Mouse (Mus musculus): Measurements from ENCODE around the gene Tec. TPM values are rescaled to one million over a fixed set of nuclear protein-coding genes. Genes with fewer than 3 reads are reported as not detected.

Tec gene
- 4.3 and 5.1 TPM in 2 replicates for polyA plus RNA-seq (2014; fragmentation: Nextera tagmentation; extraction: Ambion mirVana)

DNA sequence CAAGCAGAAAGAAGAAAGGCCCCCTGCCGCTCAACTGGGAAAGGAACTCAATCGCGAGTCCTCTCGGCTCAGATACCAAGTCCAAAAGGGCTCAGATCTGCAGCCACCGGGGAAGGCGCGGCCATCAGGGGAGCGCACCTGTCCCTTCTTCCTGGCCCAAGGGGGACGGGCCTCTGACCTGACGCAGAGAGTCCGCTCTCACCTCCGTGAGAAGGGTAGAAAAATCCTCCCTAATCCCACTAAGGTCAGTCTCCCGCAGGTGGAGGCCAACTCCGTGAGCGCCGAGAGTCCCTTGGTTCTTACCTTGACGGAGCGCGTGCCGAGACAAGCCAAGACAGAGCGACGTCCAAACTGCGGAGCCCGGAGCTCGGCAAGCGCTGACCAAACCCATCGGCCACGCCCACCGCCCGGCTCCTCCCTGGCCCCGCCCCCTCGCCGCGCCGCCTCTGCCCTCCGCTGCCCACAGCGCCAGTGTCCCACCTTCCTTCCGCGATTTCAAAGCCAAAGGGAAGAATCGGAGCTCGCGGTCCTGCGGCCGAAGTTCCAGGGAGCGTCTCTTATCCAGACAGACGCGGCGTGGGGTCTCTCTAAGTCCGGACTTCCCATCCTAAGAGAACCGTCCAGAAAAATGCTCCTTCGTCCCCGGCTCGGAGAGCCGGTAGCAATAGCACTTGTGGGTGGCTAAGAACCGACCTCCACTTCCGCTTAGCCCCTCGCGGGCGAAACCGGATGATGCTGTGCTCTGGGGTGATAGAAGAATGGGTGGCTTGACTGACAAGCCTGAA lies at the start of gene Tec:
Gene Tec (minus strand): TSS at position 393 of the 785 bp plus-strand sequence.
- H3K27me3 ChIP-seq (replicated peaks; ENCODE audit: control insufficient read depth, insufficient read depth, low read length), result peaks cover 18% of the 10 kb centered on the region
- DNase-seq (ENCODE audit: low spot score), result peak; percentile 75
- H3K9me3 ChIP-seq (replicated peaks; ENCODE audit: control insufficient read depth, low read length), result no peaks in the 10 kb centered on the region
- peak; percentile 96 for ATAC-seq
- peak within 1 kb of the TSS; percentile 52 for H3K9ac ChIP-seq (ENCODE audit: low read length)
- H3K27ac ChIP-seq (ENCODE audit: low read depth, low read length), result no peak within 1 kb of the TSS
- H3K36me3 ChIP-seq (ENCODE audit: control insufficient read depth, insufficient read depth, low read length), result no peaks in the 10 kb centered on the region
- H3K4me2 ChIP-seq (ENCODE audit: low read length), result peak within 1 kb of the TSS; percentile 79
- peak within 1 kb of the TSS; percentile 40 for H3K4me3 ChIP-seq (ENCODE audit: low read depth, low read length)
- under 1% methylated on average over 60 of the region's 60 CpGs for WGBS
- H3K4me1 ChIP-seq (ENCODE audit: control insufficient read depth, insufficient read depth, low read length), result peaks cover 7% of the 10 kb centered on the region; the same call in 1 of the 2 replicates

DNA sequence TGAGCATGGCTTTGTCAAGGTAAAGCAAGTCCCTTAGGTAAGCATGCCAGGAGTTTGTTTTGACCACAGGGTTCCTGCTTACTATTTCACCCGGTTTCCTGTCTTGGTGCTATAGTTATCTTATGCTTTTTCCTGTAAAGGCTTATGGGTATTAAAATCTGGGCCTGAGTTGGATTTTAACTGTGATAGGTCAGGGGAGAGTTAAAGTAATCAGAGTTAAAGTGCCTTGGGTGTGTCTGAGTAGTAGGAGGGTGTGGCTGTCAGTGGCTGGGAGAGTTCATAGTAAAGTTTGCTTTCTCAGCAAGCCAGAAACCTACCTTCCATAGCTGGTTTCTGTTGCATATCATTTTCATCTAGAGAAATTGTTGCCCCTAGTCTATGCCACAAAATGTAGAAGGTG lies 48.6 kb upstream of the Tec start:
- ATAC-seq, result no peak
- no peak for DNase-seq (ENCODE audit: low spot score)
- H3K9me3 ChIP-seq (replicated peaks; ENCODE audit: control insufficient read depth, low read length), result no peaks in the 10 kb centered on the region
- no peak overlapping the region for H3K27ac ChIP-seq (ENCODE audit: low read depth, low read length)
- H3K4me3 ChIP-seq (ENCODE audit: low read depth, low read length), result peak overlapping the region; percentile 93; the same call in 1 of the 2 replicates
- peak overlapping the region; percentile 64 for H3K4me2 ChIP-seq (ENCODE audit: low read length)
- peaks cover 21% of the 10 kb centered on the region for H3K4me1 ChIP-seq (ENCODE audit: control insufficient read depth, insufficient read depth, low read length)
- H3K36me3 ChIP-seq (ENCODE audit: control insufficient read depth, insufficient read depth, low read length), result no peaks in the 10 kb centered on the region
- H3K27me3 ChIP-seq (replicated peaks; ENCODE audit: control insufficient read depth, insufficient read depth, low read length), result no peaks in the 10 kb centered on the region
- 69% methylated on average over 1 of the region's 1 CpGs for WGBS
- H3K9ac ChIP-seq (ENCODE audit: low read length), result no peak overlapping the region; the same call in 1 of the 2 replicates

DNA sequence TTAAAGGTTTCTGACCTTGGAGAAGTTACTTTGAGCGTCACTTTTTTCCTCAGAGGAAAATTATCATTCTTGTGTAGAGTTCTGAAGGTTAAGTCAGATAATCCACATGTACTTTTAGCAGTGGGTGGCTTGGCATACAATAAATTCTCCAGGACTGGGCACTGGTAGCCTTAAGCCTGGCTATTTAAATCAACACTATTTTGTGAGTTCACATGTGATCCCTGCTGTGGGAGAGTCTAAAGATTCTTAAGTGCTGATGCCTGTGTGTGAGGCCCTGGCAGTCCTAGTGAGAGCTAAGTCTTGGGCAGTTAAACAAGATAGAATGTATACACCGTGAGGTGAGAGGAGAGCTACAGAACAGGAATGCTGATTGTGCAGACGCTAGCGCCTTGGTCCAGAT lies 47.8 kb upstream of the Tec start:
- Histone ChIP-seq H3K4me3 (ENCODE audit: low read depth, low read length) (peak overlapping the region; percentile 93), H3K4me1 (ENCODE audit: control insufficient read depth, insufficient read depth, low read length) (peaks cover 21% of the 10 kb centered on the region), H3K36me3 (ENCODE audit: control insufficient read depth, insufficient read depth, low read length) (no peaks in the 10 kb centered on the region), H3K9ac (ENCODE audit: low read length) (peak overlapping the region; percentile 98), H3K27ac (ENCODE audit: low read depth, low read length) (no peak overlapping the region), H3K27me3 (replicated peaks; ENCODE audit: control insufficient read depth, insufficient read depth, low read length) (no peaks in the 10 kb centered on the region), H3K4me2 (ENCODE audit: low read length) (peak overlapping the region; percentile 64), H3K9me3 (replicated peaks; ENCODE audit: control insufficient read depth, low read length) (no peaks in the 10 kb centered on the region)
- 32% methylated on average over 4 of the region's 4 CpGs for WGBS
- no peak for DNase-seq (ENCODE audit: low spot score)
- ATAC-seq, result no peak

DNA sequence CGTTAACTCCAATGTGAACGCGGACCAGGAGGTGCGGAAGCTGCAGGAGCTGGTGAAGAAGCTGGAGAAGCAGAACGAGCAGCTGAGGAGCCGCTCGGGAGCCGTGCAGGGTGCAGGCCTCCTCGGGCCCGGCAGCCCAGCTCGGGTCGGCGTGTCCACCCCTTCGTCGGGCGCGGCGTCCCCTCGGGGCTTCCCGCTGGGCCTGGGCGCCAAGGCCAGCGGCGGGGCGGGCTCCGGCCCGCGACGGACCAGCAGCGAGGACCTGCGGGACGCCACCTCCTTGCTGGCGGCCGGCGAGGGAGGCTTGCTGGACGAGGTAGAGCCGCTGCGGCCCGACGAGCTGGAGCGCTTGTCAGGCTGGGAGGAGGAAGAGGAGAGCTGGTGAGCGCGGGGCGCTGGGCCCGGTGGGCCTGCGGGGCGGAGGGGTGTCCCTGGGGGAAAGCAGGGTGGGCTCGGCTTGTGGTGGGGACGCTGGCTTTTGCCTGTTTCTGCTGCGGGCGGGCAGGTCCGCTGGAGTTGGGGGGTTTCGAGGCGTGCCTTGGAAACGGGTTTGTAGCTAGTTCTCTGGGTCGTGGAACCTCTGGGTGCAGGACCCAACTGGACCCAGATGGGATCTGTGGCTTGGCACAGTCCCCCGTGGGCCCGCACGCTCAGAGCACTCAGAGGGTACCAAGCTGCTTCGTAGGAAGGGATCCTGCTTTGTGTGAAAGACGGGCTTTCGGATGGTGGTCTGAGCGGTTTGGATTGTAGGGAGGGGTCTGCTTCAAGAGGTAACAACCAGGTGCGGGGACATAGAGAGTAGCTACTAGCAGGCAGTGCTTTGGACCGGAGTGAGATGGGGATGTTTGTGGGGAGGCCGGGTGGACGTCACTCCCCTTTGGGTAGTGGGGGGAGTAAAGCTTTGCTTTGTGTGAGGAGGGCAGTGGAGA lies 46.6 kb upstream of the Tec start:
- H3K4me1 ChIP-seq (ENCODE audit: control insufficient read depth, insufficient read depth, low read length), result peaks cover 21% of the 10 kb centered on the region
- no peaks in the 10 kb centered on the region for H3K9me3 ChIP-seq (replicated peaks; ENCODE audit: control insufficient read depth, low read length)
- peak overlapping the region; percentile 93 for H3K4me3 ChIP-seq (ENCODE audit: low read depth, low read length)
- H3K4me2 ChIP-seq (ENCODE audit: low read length), result peak overlapping the region; percentile 64
- H3K36me3 ChIP-seq (ENCODE audit: control insufficient read depth, insufficient read depth, low read length), result no peaks in the 10 kb centered on the region
- peak; percentile 57 for ATAC-seq
- no peaks in the 10 kb centered on the region for H3K27me3 ChIP-seq (replicated peaks; ENCODE audit: control insufficient read depth, insufficient read depth, low read length)
- WGBS, result under 1% methylated on average over 66 of the region's 66 CpGs
- peak overlapping the region; percentile 97 for H3K27ac ChIP-seq (ENCODE audit: low read depth, low read length)
- peak overlapping the region; percentile 98 for H3K9ac ChIP-seq (ENCODE audit: low read length)
- peak; percentile 57 for DNase-seq (ENCODE audit: low spot score)

DNA sequence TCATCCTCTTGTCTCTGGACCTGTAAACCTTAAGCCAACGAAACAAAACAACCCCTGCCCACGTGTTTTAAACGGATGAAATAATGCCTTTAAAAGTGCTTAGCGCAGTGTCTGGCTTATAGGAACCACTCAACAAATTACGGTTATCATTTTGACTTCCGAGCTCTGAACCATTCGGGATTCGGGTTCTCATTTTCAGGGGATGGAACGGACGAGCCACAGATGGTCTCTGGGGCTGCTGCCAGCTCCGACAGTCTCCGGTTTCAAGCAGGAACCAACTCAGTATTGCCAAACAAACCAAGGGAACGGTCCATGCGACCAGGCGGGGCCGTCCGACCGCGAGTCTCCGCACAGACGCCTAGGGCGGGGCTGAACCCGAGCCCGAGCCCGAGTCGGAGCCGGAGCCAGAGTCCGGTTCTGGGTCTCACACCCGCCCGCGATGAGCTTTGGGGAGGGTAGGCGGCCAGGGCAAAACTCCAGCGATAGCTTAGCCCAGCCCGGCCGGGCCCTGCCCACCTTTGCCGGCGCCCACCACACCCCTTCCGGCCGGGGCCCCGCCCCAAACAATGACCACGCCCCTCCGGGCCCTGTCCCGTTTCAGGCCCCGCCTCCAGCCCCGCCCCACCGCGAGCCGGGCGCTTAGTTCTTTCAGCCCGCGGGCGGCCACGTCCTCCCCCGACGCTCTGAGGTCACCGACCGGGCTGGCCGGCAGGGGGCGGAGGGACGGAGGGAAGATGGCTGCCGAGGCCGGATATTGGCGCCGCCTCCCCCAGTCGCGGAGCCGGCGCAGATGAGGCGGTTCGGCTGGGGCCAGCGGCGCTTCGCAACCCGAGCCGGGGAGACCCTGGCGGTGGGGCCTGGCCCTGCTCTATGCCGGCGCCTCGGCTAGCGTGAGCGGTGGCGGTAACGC lies 45.6 kb upstream of the Tec start, which contains the start of gene Slain2:
Gene Slain2 (plus strand): TSS at position 657 of the 910 bp plus-strand sequence.
- Histone ChIP-seq H3K27ac (ENCODE audit: low read depth, low read length) (peak within 1 kb of the TSS; percentile 97), H3K36me3 (ENCODE audit: control insufficient read depth, insufficient read depth, low read length) (no peaks in the 10 kb centered on the region), H3K4me3 (ENCODE audit: low read depth, low read length) (peak within 1 kb of the TSS; percentile 93), H3K27me3 (replicated peaks; ENCODE audit: control insufficient read depth, insufficient read depth, low read length) (no peaks in the 10 kb centered on the region), H3K4me2 (ENCODE audit: low read length) (peak within 1 kb of the TSS; percentile 64), H3K4me1 (ENCODE audit: control insufficient read depth, insufficient read depth, low read length) (peaks cover 21% of the 10 kb centered on the region), H3K9me3 (replicated peaks; ENCODE audit: control insufficient read depth, low read length) (no peaks in the 10 kb centered on the region), H3K9ac (ENCODE audit: low read length) (peak within 1 kb of the TSS; percentile 98)
- ATAC-seq, result peak; percentile 93
- DNase-seq (ENCODE audit: low spot score), result peak; percentile 96
- WGBS, result under 1% methylated on average over 79 of the region's 83 CpGs

DNA sequence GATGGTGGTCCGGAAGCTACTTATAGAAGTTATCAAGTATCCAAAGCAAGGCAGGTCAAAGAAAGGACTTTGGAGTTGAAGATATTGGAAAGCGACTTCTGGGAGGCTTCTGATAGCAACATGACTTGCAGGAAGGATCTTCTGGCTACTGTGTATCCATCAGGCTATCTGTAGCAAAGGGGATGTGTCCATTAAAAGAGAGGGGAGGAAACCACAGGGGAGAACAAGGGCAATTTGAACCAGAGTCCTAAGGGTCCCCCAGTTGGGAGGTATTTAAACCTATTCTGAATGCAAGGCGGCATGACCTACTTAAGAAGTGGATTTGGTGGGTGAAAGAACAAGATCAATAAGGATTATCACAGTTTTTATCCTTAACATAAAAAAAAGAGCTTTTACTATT lies 43.0 kb upstream of the Tec start:
- 80% methylated on average over 3 of the region's 3 CpGs for WGBS
- Histone ChIP-seq H3K4me1 (ENCODE audit: control insufficient read depth, insufficient read depth, low read length) (peaks cover 11% of the 10 kb centered on the region), H3K9me3 (replicated peaks; ENCODE audit: control insufficient read depth, low read length) (no peaks in the 10 kb centered on the region), H3K4me3 (ENCODE audit: low read depth, low read length) (no peak overlapping the region), H3K27me3 (replicated peaks; ENCODE audit: control insufficient read depth, insufficient read depth, low read length) (no peaks in the 10 kb centered on the region), H3K9ac (ENCODE audit: low read length) (no peak overlapping the region), H3K27ac (ENCODE audit: low read depth, low read length) (no peak overlapping the region), H3K4me2 (ENCODE audit: low read length) (no peak overlapping the region), H3K36me3 (ENCODE audit: control insufficient read depth, insufficient read depth, low read length) (no peaks in the 10 kb centered on the region)
- ATAC-seq, result no peak
- DNase-seq (ENCODE audit: low spot score), result no peak

DNA sequence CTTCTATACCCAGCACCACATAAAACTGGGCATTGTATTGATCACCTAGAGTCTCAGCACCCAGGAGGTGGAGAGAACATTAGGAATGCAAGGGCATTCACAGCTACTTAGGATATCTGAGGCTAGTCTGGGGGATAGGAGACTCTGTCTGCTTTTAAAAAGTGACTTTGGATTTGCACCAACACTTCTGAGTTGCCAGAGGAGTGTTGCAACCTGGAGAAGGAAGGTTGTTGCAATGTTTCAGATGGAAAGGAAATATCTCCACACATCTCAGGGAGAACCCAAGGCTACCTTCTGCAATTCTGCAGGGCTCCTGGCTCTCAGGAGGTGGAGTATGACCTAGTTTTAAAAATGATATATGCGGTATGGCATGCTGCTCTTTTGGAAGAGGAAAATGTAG lies 42.1 kb upstream of the Tec start:
- Histone ChIP-seq H3K27ac (ENCODE audit: low read depth, low read length) (no peak overlapping the region), H3K4me1 (ENCODE audit: control insufficient read depth, insufficient read depth, low read length) (0 out of 2 replicates have a peak, but pooled peaks cover 5% of the 10 kb centered on the region), H3K4me3 (ENCODE audit: low read depth, low read length) (no peak overlapping the region), H3K9me3 (replicated peaks; ENCODE audit: control insufficient read depth, low read length) (no peaks in the 10 kb centered on the region), H3K36me3 (ENCODE audit: control insufficient read depth, insufficient read depth, low read length) (no peaks in the 10 kb centered on the region), H3K4me2 (ENCODE audit: low read length) (no peak overlapping the region), H3K27me3 (replicated peaks; ENCODE audit: control insufficient read depth, insufficient read depth, low read length) (no peaks in the 10 kb centered on the region), H3K9ac (ENCODE audit: low read length) (no peak overlapping the region)
- 86% methylated on average over 1 of the region's 1 CpGs for WGBS
- ATAC-seq (no peak), DNase-seq (ENCODE audit: low spot score) (no peak)

DNA sequence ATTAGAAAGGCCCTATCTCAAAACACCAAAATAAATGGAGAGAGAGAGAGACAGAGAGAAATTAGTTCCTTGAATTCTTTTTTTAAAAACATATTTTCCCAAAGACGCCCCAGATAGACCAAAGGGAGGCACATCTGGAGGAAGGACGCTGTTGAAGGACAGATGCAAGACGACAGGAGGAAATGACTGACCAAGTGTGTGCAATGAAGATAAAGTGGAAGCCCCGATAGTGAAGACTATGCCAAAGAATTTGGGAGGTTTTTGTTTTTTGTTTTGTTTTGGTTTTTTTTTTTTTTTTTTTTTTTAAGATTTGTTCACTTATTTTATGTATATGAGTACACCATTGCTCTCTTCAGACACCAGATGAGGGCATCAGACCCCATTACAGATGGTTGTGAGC lies 41.1 kb upstream of the Tec start:
- DNase-seq (ENCODE audit: low spot score), result no peak
- WGBS, result 89% methylated on average over 4 of the region's 4 CpGs
- Histone ChIP-seq H3K9me3 (replicated peaks; ENCODE audit: control insufficient read depth, low read length) (no peaks in the 10 kb centered on the region), H3K9ac (ENCODE audit: low read length) (no peak overlapping the region), H3K27me3 (replicated peaks; ENCODE audit: control insufficient read depth, insufficient read depth, low read length) (no peaks in the 10 kb centered on the region), H3K4me2 (ENCODE audit: low read length) (no peak overlapping the region), H3K36me3 (ENCODE audit: control insufficient read depth, insufficient read depth, low read length) (no peaks in the 10 kb centered on the region), H3K27ac (ENCODE audit: low read depth, low read length) (no peak overlapping the region), H3K4me3 (ENCODE audit: low read depth, low read length) (no peak overlapping the region), H3K4me1 (ENCODE audit: control insufficient read depth, insufficient read depth, low read length) (0 out of 2 replicates have a peak, but pooled peaks cover 5% of the 10 kb centered on the region)
- ATAC-seq, result no peak

All from forebrain, embryonic 14.5 days (tissue).